Mouse (Mus musculus): ENCODE measurements around the gene Pif1. TPM values are rescaled to one million over a fixed set of nuclear protein-coding genes. Genes with fewer than 3 reads are reported as not detected.

Pif1 gene
- polyA plus RNA-seq, 1 experiment from 2014 or later, result 31.9 TPM

DNA sequence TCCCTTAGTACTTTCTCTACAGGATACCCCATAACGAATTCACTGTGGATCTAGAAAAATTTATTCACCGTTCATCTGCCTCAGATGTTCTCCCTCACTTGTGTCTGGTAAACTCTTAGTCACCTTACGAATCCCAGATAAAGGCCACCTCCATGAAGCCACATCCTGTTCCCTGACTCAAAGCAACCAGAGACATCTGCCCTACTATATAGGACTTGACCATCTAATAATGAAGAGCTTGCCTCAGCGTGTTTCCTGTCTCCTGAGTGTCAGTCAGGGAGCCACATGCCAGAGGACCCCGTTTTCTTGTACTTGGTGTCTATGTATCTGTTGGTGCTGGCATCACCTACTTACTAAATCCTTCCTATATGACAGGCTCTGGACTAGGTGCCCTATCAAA is 37.3 kb upstream of the Pif1 start:
- no peak for DNase-seq (ENCODE audit: extremely low spot score, low spot score)
- Histone ChIP-seq H3K4me1 (peaks cover 54% of the 10 kb centered on the region), H3K27ac (peak overlapping the region; percentile 30; the same call in 1 of the 2 replicates), H3K4me3 (no peak overlapping the region), H3K9me3 (no peaks in the 10 kb centered on the region), H3K36me3 (replicated peaks) (peaks cover 7% of the 10 kb centered on the region; the same call in 1 of the 2 replicates), H3K27me3 (ENCODE audit: poor library complexity, severe bottlenecking) (no peaks in the 10 kb centered on the region)
- WGBS, result 86% methylated on average over 5 of the region's 5 CpGs

DNA sequence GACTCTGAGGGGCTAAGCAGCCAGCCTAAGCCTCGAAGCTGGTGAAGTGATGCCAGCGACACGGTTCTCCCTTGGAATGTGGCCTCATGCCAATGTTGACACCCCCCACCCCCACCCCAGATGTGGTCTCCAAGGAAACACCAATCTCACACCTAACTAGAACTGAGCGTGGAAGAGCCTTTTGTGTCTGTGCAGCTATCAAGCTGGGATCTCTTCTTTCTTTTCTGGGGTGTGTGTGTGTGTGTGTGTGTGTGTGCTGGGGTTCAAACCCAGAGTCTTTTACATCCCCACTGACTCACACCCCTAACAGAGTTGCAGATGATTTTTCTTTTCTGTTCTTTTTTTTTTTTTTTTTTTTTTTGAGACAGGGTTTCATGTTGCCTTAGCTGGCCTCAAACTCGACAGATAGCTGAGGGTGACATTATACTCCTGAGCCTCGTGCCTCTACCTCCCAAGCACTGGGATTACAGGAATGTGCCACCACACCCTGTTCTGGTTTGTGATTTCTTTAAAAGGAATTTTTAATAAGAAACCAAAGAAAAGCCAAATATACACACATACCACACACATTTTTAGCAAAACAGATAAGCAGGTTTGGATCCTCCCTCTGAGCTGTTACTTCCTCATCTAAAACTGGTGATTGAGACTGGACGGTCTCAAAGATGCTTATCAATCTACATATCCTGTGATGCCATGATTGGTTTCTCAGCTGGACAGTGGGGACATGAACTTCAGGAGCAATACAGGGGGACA is 36.7 kb upstream of the Pif1 start:
- Histone ChIP-seq H3K4me3 (no peak overlapping the region), H3K27me3 (ENCODE audit: poor library complexity, severe bottlenecking) (no peaks in the 10 kb centered on the region), H3K9me3 (no peaks in the 10 kb centered on the region), H3K36me3 (replicated peaks) (peaks cover 8% of the 10 kb centered on the region), H3K4me1 (peaks cover 60% of the 10 kb centered on the region), H3K27ac (peak overlapping the region; percentile 78)
- DNase-seq (ENCODE audit: extremely low spot score, low spot score), result no peak
- WGBS, result 55% methylated on average over 7 of the region's 7 CpGs

DNA sequence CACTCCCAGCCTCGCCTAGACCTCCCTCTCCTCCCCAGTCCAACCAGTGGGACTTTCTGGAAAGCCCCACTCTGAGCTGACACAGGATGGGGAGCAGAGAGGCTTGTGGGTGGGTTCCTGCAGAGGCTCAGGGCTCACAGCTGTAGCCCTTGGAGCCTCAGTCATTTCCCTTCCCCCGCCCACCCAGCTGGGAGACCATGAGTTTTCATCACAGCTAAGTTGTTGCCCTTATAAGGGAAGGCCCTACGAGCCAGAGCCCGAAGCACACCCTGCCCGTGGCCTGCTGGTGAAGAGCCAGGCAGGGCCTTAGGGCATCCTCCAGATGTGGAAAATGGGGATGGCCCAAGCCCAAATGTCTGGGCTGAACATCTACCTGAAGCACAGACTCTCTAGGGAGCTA is 35.9 kb upstream of the Pif1 start:
- peak overlapping the region; percentile 78 for H3K27ac ChIP-seq
- H3K9me3 ChIP-seq, result no peaks in the 10 kb centered on the region
- H3K27me3 ChIP-seq (ENCODE audit: poor library complexity, severe bottlenecking), result no peaks in the 10 kb centered on the region
- peaks cover 62% of the 10 kb centered on the region for H3K4me1 ChIP-seq
- no peak overlapping the region for H3K4me3 ChIP-seq
- WGBS, result 46% methylated on average over 5 of the region's 5 CpGs
- peaks cover 16% of the 10 kb centered on the region for H3K36me3 ChIP-seq (replicated peaks)
- DNase-seq (ENCODE audit: extremely low spot score, low spot score), result peak; percentile 31

- Histone ChIP-seq H3K27me3 (ENCODE audit: poor library complexity, severe bottlenecking) (no peaks in the 10 kb centered on the region), H3K4me3 (no peak overlapping the region), H3K9me3 (no peaks in the 10 kb centered on the region), H3K4me1 (peaks cover 52% of the 10 kb centered on the region), H3K27ac (no peak overlapping the region), H3K36me3 (replicated peaks) (peaks cover 27% of the 10 kb centered on the region)
- WGBS, result 91% methylated on average over 5 of the region's 5 CpGs
- no peak for DNase-seq (ENCODE audit: extremely low spot score, low spot score)
Observed at GRCm38 (mm10) chr9:65552141-65552540, 34.8 kb upstream of the Pif1 start.

GRCm38 (mm10) chr9:65552711-65553110 is 34.2 kb upstream of the Pif1 start:
- Histone ChIP-seq H3K27me3 (ENCODE audit: poor library complexity, severe bottlenecking) (no peaks in the 10 kb centered on the region), H3K27ac (no peak overlapping the region), H3K4me1 (peaks cover 52% of the 10 kb centered on the region), H3K36me3 (replicated peaks) (peaks cover 32% of the 10 kb centered on the region), H3K9me3 (no peaks in the 10 kb centered on the region), H3K4me3 (no peak overlapping the region)
- whole genome bisulfite sequencing, result 96% methylated on average over 2 of the region's 2 CpGs
- no peak for DNase-seq (ENCODE audit: extremely low spot score, low spot score)

- H3K27ac ChIP-seq, result peak overlapping the region; percentile 77
- peaks cover 35% of the 10 kb centered on the region for H3K4me1 ChIP-seq
- H3K27me3 ChIP-seq (ENCODE audit: poor library complexity, severe bottlenecking), result no peaks in the 10 kb centered on the region
- no peak for DNase-seq (ENCODE audit: extremely low spot score, low spot score)
- H3K36me3 ChIP-seq (replicated peaks), result peaks cover 52% of the 10 kb centered on the region
- 22% methylated on average over 5 of the region's 5 CpGs for WGBS
- H3K9me3 ChIP-seq, result no peaks in the 10 kb centered on the region
- H3K4me3 ChIP-seq, result no peak overlapping the region
Observed at GRCm38 (mm10) chr9:65555001-65555405, 32.0 kb upstream of the Pif1 start.

- WGBS, result 88% methylated on average over 4 of the region's 4 CpGs
- Histone ChIP-seq H3K36me3 (replicated peaks) (peaks cover 57% of the 10 kb centered on the region), H3K4me3 (no peak overlapping the region)
Observed at GRCm38 (mm10) chr9:65555621-65556020, 31.3 kb upstream of the Pif1 start.

DNA sequence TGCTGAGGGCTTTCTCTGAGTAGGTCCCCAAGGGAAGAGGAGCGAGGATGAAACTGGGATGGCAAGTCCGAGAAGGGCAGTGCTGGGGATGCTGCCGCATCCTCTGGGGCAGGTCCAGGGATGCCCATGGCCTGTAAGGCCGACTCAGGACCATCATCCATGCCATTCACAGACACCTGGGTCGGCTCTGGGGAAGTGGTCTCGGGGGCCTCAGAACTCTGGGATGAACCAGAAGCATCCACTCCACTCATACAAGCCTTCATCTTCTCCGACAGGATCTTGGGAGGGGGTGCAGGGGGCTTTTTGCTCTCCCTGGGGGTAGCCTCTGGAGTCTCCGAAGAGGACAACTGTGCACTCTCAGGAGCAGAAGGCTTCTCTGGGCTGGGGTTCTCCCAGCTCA is 30.6 kb upstream of the Pif1 start:
- H3K9me3 ChIP-seq, result no peaks in the 10 kb centered on the region
- 95% methylated on average over 8 of the region's 8 CpGs for WGBS
- H3K4me1 ChIP-seq, result peaks cover 27% of the 10 kb centered on the region
- no peak overlapping the region for H3K27ac ChIP-seq
- peaks cover 60% of the 10 kb centered on the region for H3K36me3 ChIP-seq (replicated peaks)
- no peak overlapping the region for H3K4me3 ChIP-seq
- H3K27me3 ChIP-seq (ENCODE audit: poor library complexity, severe bottlenecking), result no peaks in the 10 kb centered on the region
- DNase-seq (ENCODE audit: extremely low spot score, low spot score), result no peak

More at GRCm38 (mm10) chr9:65555621-65556020, 31.3 kb upstream of the Pif1 start:
- Histone ChIP-seq H3K27me3 (ENCODE audit: poor library complexity, severe bottlenecking) (no peaks in the 10 kb centered on the region), H3K4me1 (peaks cover 29% of the 10 kb centered on the region), H3K9me3 (no peaks in the 10 kb centered on the region), H3K27ac (peak overlapping the region; percentile 77)
- no peak for DNase-seq (ENCODE audit: extremely low spot score, low spot score)

DNA sequence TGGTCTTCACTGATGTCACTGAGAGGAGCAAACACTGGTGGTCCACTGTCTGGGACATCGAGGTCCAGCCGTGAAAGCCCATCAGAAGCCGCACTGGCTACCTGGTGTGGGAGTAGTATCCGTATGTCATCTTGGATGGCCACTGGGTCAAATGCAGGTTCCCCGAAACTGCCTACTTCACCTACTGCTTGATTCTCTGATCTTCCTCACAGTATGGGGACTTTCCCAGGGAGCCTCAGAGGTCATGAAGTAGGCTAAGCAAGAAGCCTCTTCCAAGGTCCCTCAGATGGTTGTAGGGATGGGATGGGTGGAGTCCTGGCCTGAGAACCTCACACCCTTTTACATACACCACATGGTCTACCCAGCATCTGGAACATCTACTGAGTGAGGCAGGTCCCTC is 30.0 kb upstream of the Pif1 start:
- Histone ChIP-seq H3K9me3 (no peaks in the 10 kb centered on the region), H3K27ac (no peak overlapping the region), H3K4me3 (no peak overlapping the region), H3K36me3 (replicated peaks) (peaks cover 62% of the 10 kb centered on the region), H3K4me1 (peaks cover 32% of the 10 kb centered on the region), H3K27me3 (ENCODE audit: poor library complexity, severe bottlenecking) (no peaks in the 10 kb centered on the region)
- 94% methylated on average over 5 of the region's 5 CpGs for WGBS
- no peak for DNase-seq (ENCODE audit: extremely low spot score, low spot score)

DNA sequence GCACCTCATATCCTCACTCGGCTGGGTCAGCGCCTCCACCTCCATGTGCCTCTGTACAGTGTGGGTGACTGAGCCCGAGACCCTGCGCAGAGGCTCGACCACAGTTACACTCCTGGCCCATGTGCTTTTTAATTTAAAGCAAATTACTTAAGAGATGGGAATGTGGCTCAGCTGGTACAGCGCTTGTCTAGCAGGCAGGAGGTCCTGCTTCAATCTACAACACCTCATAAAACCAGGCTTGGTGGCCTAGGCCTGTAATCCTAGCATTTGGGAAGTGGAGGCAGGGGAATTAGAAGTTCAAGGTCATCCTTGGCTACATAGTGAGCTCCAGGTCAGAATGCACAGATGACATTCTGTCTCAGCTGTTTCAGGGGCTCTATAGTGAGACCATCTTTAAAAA is 28.2 kb upstream of the Pif1 start:
- peaks cover 40% of the 10 kb centered on the region for H3K4me1 ChIP-seq
- H3K36me3 ChIP-seq (replicated peaks), result peaks cover 69% of the 10 kb centered on the region
- no peak for DNase-seq (ENCODE audit: extremely low spot score, low spot score)
- no peaks in the 10 kb centered on the region for H3K27me3 ChIP-seq (ENCODE audit: poor library complexity, severe bottlenecking)
- H3K4me3 ChIP-seq, result no peak overlapping the region
- 95% methylated on average over 6 of the region's 6 CpGs for WGBS
- H3K27ac ChIP-seq, result no peak overlapping the region
- H3K9me3 ChIP-seq, result no peaks in the 10 kb centered on the region

GRCm38 (mm10) chr9:65561016-65561415 is 25.9 kb upstream of the Pif1 start:
- Histone ChIP-seq H3K9me3 (no peaks in the 10 kb centered on the region), H3K4me1 (peaks cover 20% of the 10 kb centered on the region), H3K36me3 (replicated peaks) (peaks cover 76% of the 10 kb centered on the region), H3K27me3 (ENCODE audit: poor library complexity, severe bottlenecking) (no peaks in the 10 kb centered on the region), H3K4me3 (no peak overlapping the region), H3K27ac (peak overlapping the region; percentile 83)
- WGBS, result 91% methylated on average over 4 of the region's 4 CpGs
- no peak for DNase-seq (ENCODE audit: extremely low spot score, low spot score)

GRCm38 (mm10) chr9:65562081-65562506 is 24.9 kb upstream of the Pif1 start:
- Histone ChIP-seq H3K36me3 (replicated peaks) (peaks cover 72% of the 10 kb centered on the region), H3K4me3 (no peak overlapping the region), H3K9me3 (no peaks in the 10 kb centered on the region), H3K27me3 (ENCODE audit: poor library complexity, severe bottlenecking) (no peaks in the 10 kb centered on the region), H3K27ac (peak overlapping the region; percentile 83), H3K4me1 (peaks cover 20% of the 10 kb centered on the region)
- 35% methylated on average over 4 of the region's 4 CpGs for WGBS
- no peak for DNase-seq (ENCODE audit: extremely low spot score, low spot score)

- peaks cover 20% of the 10 kb centered on the region for H3K4me1 ChIP-seq
- no peaks in the 10 kb centered on the region for H3K9me3 ChIP-seq
- H3K36me3 ChIP-seq (replicated peaks), result peaks cover 67% of the 10 kb centered on the region
- H3K4me3 ChIP-seq, result no peak overlapping the region
- 93% methylated on average over 5 of the region's 5 CpGs for WGBS
- H3K27me3 ChIP-seq (ENCODE audit: poor library complexity, severe bottlenecking), result no peaks in the 10 kb centered on the region
- DNase-seq (ENCODE audit: extremely low spot score, low spot score), result no peak
- peak overlapping the region; percentile 83; the same call in 1 of the 2 replicates for H3K27ac ChIP-seq
Observed at GRCm38 (mm10) chr9:65563073-65563472, 23.9 kb upstream of the Pif1 start.
